Mouse (Mus musculus): ENCODE data around the gene Gpr89. TPM values are rescaled to one million over a fixed set of nuclear protein-coding genes. Genes with fewer than 3 reads are reported as not detected.

Gene Gpr89
- total RNA-seq, 2 experiments from 2014 or later: 46.9 to 51.0 TPM

DNA sequence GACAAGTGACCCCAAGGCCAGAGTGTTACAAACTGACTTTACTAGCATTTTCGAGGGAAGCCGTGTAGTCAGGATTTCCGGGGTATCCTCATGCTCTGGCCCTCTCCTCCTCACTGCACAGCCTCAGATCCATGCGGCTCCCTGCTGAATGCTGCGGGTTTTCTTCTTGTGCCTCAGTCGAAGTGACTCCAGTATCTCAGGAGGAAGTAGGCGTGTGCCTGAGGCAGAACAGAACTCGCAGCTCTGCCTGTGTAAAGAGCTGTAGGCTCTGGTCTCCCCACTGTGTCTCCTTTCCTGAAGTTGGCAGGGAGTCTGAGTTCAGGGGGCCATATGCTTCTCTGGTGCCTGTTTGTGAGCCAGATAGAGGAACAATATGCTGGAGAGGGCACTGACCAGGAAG lies 34.1 kb downstream of the Gpr89 start:
- no peak for DNase-seq (ENCODE audit: low spot score in 2 of 2)

GRCm38 (mm10) chr3:96870270-96870669 lies 34.9 kb downstream of the Gpr89 start:
- no peak for DNase-seq (ENCODE audit: low spot score in 2 of 2)

DNA sequence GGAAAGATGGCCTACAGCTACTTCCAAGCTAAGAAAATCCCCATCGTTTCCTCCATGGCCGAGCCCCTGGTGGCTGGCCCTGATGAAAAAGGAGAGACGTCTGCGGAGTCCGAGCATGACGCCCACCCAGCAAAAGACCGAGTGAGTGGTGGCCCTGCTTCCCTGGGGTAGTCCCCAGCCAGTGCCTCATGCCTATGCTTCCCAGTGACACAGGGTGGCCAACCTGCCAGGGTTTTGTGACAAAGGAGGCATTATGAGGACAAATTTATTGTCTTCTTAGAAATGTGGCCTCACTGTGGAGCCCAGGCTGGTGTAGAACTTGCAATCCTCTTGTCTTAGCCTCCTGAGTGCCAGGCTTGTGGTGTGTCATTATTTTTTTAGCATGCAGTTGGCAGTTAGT lies 36.1 kb downstream of the Gpr89 start:
- DNase-seq (ENCODE audit: low spot score in 2 of 2): no peak

DNA sequence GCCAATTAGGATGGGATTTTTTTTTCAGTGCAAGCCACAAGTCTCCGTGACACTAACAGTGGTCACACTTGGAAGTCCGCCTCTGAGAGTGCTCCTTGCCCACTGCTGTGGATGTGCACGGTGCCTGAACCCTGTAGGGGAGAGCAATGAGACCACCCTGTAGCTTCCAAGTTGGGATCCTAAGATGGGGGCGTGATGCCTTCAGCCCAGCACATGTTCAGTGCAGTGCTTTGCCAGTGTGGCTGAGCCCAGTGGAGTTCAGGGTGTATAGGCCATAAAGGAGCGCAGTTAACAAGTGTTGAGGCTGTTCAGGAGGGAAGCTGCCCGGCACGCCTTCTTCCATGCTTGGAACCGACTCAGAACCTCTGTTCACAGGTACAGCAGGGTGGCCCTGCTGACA lies 36.6 kb downstream of the Gpr89 start:
- DNase-seq (ENCODE audit: low spot score in 2 of 2): no peak

- no peak for DNase-seq (ENCODE audit: low spot score in 2 of 2)
Observed at GRCm38 (mm10) chr3:96867863-96868262, 37.3 kb downstream of the Gpr89 start.

- no peak for DNase-seq (ENCODE audit: low spot score in 2 of 2)
Observed at GRCm38 (mm10) chr3:96860498-96860897, 44.6 kb downstream of the Gpr89 start.

DNA sequence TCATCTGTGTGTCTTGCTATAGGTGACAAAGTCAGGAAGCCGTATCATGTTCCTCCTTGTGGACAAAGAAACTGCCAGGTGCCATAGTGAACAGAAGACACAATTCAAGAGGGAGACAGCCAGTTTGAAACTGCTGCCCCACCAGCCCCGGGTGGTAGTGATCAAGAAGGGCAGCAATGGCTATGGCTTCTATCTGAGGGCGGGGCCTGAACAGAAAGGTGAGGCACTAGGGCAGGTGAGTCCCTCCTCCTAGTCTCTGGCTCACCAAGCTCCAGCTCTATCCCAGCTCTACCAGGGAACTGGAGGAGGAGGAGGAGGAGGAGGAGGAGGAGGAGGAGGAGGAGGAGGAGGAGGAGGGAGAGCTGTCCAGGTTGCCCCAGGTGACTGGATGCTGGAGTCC lies 49.3 kb downstream of the Gpr89 start:
- no peak for DNase-seq (ENCODE audit: low spot score in 2 of 2)

DNA sequence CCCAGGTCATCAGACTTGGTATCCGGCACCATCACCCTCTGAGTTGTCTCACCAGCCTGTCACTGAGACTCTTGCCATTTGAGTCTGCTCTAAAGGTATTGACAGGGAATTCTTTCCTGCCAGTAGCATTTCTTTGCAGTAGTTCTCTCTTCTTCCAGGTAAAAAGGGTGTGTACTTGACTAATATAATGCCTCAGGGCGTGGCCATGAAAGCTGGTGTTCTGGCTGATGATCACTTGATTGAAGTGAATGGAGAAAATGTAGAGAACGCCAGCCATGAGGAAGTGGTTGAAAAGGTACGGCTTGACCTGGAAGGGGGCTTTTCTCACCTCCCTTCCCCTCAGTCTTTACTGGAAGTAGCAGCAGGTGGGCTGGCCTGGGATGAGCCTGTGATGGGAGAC lies 50.8 kb downstream of the Gpr89 start:
- no peak for DNase-seq (ENCODE audit: low spot score in 2 of 2)

- DNase-seq (ENCODE audit: low spot score in 2 of 2): no peak
Observed at GRCm38 (mm10) chr3:96852561-96852960, 52.6 kb downstream of the Gpr89 start.

- no peak for DNase-seq (ENCODE audit: low spot score in 2 of 2)
Observed at GRCm38 (mm10) chr3:96849168-96849727, 55.9 kb downstream of the Gpr89 start.

- DNase-seq (ENCODE audit: low spot score in 2 of 2): peak in 1 of 2 experiments; percentile 36
Observed at GRCm38 (mm10) chr3:96848470-96848869, 56.7 kb downstream of the Gpr89 start.

- no peak for DNase-seq (ENCODE audit: low spot score in 2 of 2)
Observed at GRCm38 (mm10) chr3:96847661-96848060, 57.5 kb downstream of the Gpr89 start.

DNA sequence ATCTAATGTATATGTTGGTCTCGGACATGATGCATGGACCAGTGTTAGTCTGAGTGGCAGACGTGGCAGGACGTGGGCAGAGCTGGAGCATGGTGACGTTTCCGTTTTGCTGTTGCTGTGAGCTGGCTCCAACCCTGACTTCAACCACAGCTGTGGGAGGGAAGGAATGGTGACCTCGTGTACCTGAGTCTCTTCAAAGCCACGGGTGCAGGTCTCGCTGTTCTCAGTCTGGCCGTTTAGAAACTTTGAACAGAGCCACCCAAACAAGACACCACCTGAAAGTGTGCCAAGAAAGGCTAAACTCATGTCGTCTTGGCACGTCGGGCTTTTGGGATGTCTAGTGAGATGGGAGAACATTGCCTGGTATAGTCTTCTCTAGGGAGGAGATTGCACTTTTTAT lies 58.2 kb downstream of the Gpr89 start:
- no peak for DNase-seq (ENCODE audit: low spot score in 2 of 2)

- no peak for DNase-seq (ENCODE audit: low spot score in 2 of 2)
Observed at GRCm38 (mm10) chr3:96845806-96846205, 59.3 kb downstream of the Gpr89 start.

GRCm38 (mm10) chr3:96845191-96845590 lies 60.0 kb downstream of the Gpr89 start:
- no peak for DNase-seq (ENCODE audit: low spot score in 2 of 2)

DNA sequence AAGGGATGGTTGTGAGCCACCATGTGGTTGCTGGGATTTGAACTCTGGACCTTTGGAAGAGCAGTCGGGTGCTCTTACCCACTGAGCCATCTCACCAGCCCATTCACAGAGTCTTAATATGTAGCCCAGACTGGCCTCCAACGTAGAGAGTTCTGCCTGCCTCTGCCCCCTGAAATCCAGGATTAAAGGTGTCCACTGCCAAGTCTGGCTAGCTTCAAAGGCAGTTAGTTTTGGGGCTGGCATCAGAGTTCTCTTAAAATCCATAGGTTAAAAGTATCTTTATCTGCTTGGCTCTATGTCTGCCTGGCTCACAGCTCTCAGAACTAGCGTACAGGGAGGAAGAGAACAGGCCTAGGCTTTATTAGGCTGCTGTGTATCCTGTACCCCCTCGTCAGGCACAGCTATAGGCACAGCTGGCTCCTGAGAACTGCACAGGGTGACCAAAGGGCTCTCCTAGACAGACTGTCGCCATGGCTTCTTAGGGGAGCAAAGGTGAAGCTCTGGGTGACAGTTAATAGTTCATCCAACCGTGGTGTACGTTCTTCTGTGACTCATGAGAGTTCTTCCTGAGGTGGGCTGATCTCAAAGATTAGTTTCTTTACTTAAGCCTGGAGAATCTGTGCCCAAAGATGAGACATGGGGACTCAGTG lies 66.0 kb downstream of the Gpr89 start:
- DNase-seq (ENCODE audit: low spot score in 2 of 2): no peak

GRCm38 (mm10) chr3:96836414-96836813 lies 68.7 kb downstream of the Gpr89 start:
- DNase-seq (ENCODE audit: low spot score in 2 of 2): no peak

DNA sequence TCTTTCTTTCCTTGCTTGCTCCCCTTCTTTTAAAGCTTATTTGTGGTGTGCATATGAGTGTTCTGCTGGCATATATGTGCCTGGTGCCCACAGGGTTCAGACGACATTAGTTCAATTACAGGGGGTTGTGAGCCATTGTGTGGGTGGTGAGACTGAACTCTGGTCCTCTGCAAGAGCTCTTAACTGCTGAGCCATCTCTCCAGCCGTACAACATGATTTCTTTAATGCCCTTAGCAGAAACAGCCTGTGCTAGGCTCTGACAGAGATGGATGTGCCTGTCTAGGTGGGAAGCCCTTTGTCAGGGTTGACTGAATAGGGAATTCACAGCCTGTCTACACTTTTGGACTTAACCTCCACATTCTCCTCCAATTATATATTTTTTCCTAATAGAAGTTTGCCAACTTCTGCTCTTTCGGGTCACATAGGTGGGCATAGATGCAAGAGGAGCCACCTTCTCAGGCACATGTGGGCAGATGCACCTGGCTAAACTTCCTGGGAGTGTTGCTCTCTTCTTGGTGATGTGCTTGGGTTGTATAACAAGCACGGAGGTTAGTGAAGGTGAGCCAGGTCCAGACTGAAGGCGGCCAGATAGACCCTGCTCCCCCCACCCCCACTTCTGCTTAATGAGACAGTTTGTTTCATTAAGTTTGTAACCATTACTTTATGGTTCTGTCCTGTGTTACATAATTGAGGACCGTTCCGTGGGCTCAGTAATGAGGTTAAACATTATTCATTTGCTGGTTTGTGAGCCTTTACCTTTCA lies 70.4 kb downstream of the Gpr89 start:
- DNase-seq (ENCODE audit: low spot score in 2 of 2): no peak

DNA sequence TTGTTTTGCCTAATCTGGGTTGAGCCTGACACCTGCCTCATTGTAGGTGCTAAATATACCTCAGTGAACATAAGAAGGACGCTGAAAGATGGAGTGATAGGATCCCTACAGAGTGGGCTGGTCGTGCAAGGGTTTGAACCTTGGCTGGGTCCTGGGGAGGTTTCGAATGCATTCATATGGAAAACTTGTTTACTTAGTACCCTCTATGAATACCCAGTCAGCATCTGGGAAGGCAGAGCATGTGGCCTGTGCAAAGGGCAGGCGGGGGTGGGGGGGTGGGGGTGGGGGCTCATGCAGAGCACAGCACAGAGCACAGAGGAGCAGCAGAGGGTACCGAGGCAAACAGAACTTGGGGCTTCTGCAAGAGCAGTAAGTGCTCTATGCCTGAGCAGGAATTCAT lies 72.2 kb downstream of the Gpr89 start:
- no peak for DNase-seq (ENCODE audit: low spot score in 2 of 2)

DNA sequence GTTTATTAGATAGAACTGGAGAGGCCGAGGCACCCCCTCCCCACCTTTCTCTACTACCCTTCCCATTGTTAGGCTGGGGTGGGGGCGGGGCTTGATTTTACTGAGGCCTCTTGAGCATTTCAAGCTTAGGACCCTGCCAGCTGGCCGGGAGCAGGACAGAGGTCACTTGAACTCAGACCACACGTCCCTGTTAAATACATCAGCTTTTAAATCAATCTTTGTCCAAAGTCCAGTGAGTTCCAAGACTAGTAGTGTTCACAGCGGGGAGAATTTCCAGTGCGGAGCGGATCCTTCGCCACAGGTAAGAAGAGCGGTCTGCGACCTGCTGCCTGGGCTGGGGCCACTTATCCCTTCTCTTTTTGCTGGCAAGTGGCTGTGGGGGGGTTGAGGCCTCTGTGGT lies 75.3 kb downstream of the Gpr89 start:
- no peak for DNase-seq (ENCODE audit: low spot score in 2 of 2)

DNA sequence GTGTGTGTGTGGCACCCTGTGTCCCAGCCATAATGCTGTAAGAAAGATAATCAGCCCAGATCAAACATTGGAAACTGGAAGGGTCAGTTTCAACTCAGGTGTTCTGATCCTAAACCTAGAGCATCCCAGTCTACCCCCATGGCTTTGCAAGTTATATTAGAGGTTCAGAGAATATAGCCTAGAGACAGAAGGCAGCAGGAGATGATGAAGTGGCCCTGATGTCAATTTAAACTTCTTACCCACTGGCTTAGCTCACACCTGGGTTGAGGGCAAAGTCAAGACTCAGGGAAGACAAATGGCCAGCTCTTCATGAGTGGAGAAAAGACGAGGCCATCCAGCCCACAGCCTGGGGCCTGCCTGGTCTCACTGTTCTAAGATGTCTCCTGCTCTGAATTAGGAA lies 76.2 kb downstream of the Gpr89 start, which contains the start of the genes Pdzk1 and Cd160:
Gene Pdzk1, plus strand, starts transcription at position 301 of the 400 bp plus-strand sequence.
Gene Cd160, minus strand, starts transcription at position 368 of the 400 bp plus-strand sequence.
- no peak for DNase-seq (ENCODE audit: low spot score in 2 of 2)

DNA sequence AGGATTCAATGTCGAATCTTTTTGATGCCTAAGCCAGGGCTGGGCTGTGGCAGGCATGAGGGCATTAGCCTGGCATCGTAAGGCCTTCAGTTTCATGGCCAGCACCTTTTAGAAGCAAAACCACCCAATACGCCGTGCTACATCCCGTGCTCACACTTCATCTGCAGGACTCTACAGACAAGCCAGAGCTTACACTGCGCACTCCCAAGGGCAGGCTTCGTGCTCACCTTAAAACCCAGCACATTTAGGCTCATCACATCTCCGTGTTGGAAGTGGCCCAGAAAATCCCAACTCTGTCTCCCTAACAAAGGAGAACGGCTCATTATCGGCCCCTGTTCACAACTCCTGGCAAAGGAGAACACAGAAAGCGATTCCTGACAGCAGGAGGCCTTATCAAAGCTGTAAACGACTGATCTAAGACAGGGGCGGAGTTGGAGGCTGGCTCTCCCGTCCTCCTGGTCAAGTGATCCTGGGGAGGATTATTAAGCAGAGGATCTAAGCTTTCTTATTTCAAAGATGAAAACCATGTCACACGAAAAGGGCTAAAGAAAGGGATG lies 76.8 kb downstream of the Gpr89 start:
- DNase-seq (ENCODE audit: low spot score in 2 of 2): no peak

Data from left cerebral cortex, adult 18-20 months (tissue).